Mouse (Mus musculus): ENCODE data around the gene Tfpi. TPM values are rescaled to one million over a fixed set of nuclear protein-coding genes. Genes with fewer than 3 reads are reported as not detected.

Tfpi gene
- polyA plus RNA-seq (2015; fragmentation: Nextera tagmentation; extraction: Ambion mirVana) = 35.7 and 41.4 TPM in 2 replicates

GRCm38 (mm10) chr2:84476577-84476976 lies at the start of gene Tfpi:
Gene Tfpi (minus strand): TSS chr2:84476775.
- Histone ChIP-seq H3K9ac (replicated peaks; ENCODE audit: low read depth) (0 out of 2 replicates have a peak within 1 kb of the TSS, but pooled peaks have one; percentile 8), H3K4me1 (ENCODE audit: insufficient read depth, low read depth, low read length) (no peaks in the 10 kb centered on the region), H3K27me3 (replicated peaks; ENCODE audit: insufficient read depth, low read length) (no peaks in the 10 kb centered on the region), H3K4me3 (ENCODE audit: low read depth, low read length) (peak within 1 kb of the TSS; percentile 35), H3K36me3 (ENCODE audit: insufficient read depth, low read length) (no peaks in the 10 kb centered on the region), H3K27ac (ENCODE audit: low read length) (peak within 1 kb of the TSS; percentile 39), H3K9me3 (ENCODE audit: low read length) (no peaks in the 10 kb centered on the region), H3K4me2 (replicated peaks; ENCODE audit: low read depth, low read length) (peak within 1 kb of the TSS; percentile 50)
- ATAC-seq (peak; percentile 79), DNase-seq (ENCODE audit: low spot score) (peak; percentile 77)
- WGBS = 29% methylated on average over 4 of the region's 4 CpGs
- no peak for TF ChIP-seq CTCF (IDR thresholded peaks at IDR 0.05)
- peak; percentile 57; the same call in 1 of the 2 replicates for TF ChIP-seq EP300 (IDR thresholded peaks at IDR 0.05)

GRCm38 (mm10) chr2:84526221-84526620 lies 49.6 kb upstream of the Tfpi start:
- Histone ChIP-seq H3K27ac (ENCODE audit: low read length) (no peak overlapping the region), H3K27me3 (replicated peaks; ENCODE audit: insufficient read depth, low read length) (no peaks in the 10 kb centered on the region), H3K9ac (replicated peaks; ENCODE audit: low read depth) (no peak overlapping the region), H3K9me3 (ENCODE audit: low read length) (no peaks in the 10 kb centered on the region), H3K4me2 (replicated peaks; ENCODE audit: low read depth, low read length) (no peak overlapping the region), H3K36me3 (ENCODE audit: insufficient read depth, low read length) (no peaks in the 10 kb centered on the region), H3K4me1 (ENCODE audit: insufficient read depth, low read depth, low read length) (peaks cover 4% of the 10 kb centered on the region; the same call in 1 of the 2 replicates), H3K4me3 (ENCODE audit: low read depth, low read length) (no peak overlapping the region)
- 34% methylated on average over 7 of the region's 7 CpGs for WGBS
- DNase-seq (ENCODE audit: low spot score) = no peak
- no peak for TF ChIP-seq EP300 (IDR thresholded peaks at IDR 0.05)
- no peak for TF ChIP-seq CTCF (IDR thresholded peaks at IDR 0.05)
- no peak for ATAC-seq

GRCm38 (mm10) chr2:84525806-84526205 lies 49.2 kb upstream of the Tfpi start:
- TF ChIP-seq CTCF (IDR thresholded peaks at IDR 0.05) (no peak), EP300 (IDR thresholded peaks at IDR 0.05) (no peak)
- DNase-seq (ENCODE audit: low spot score) (no peak), ATAC-seq (no peak)
- Histone ChIP-seq H3K27ac (ENCODE audit: low read length) (no peak overlapping the region), H3K4me3 (ENCODE audit: low read depth, low read length) (no peak overlapping the region), H3K9me3 (ENCODE audit: low read length) (no peaks in the 10 kb centered on the region), H3K36me3 (ENCODE audit: insufficient read depth, low read length) (no peaks in the 10 kb centered on the region), H3K4me2 (replicated peaks; ENCODE audit: low read depth, low read length) (no peak overlapping the region), H3K4me1 (ENCODE audit: insufficient read depth, low read depth, low read length) (peaks cover 4% of the 10 kb centered on the region; the same call in 1 of the 2 replicates), H3K9ac (replicated peaks; ENCODE audit: low read depth) (no peak overlapping the region), H3K27me3 (replicated peaks; ENCODE audit: insufficient read depth, low read length) (no peaks in the 10 kb centered on the region)
- WGBS = 34% methylated on average over 6 of the region's 6 CpGs

GRCm38 (mm10) chr2:84525047-84525446 lies 48.5 kb upstream of the Tfpi start:
- H3K27me3 ChIP-seq (replicated peaks; ENCODE audit: insufficient read depth, low read length) = no peaks in the 10 kb centered on the region
- TF ChIP-seq CTCF (IDR thresholded peaks at IDR 0.05) (no peak), EP300 (IDR thresholded peaks at IDR 0.05) (peak; percentile 80)
- ATAC-seq (peak; percentile 72), DNase-seq (ENCODE audit: low spot score) (peak; percentile 27)
- H3K27ac ChIP-seq (ENCODE audit: low read length) = no peak overlapping the region; the same call in 1 of the 2 replicates
- no peak overlapping the region for H3K9ac ChIP-seq (replicated peaks; ENCODE audit: low read depth)
- H3K36me3 ChIP-seq (ENCODE audit: insufficient read depth, low read length) = no peaks in the 10 kb centered on the region
- no peaks in the 10 kb centered on the region for H3K9me3 ChIP-seq (ENCODE audit: low read length)
- no peak overlapping the region for H3K4me2 ChIP-seq (replicated peaks; ENCODE audit: low read depth, low read length)
- no peak overlapping the region for H3K4me3 ChIP-seq (ENCODE audit: low read depth, low read length)
- peaks cover 4% of the 10 kb centered on the region; the same call in 1 of the 2 replicates for H3K4me1 ChIP-seq (ENCODE audit: insufficient read depth, low read depth, low read length)
- WGBS = 50% methylated on average over 5 of the region's 5 CpGs

GRCm38 (mm10) chr2:84523994-84524393 lies 47.4 kb upstream of the Tfpi start:
- no peaks in the 10 kb centered on the region for H3K36me3 ChIP-seq (ENCODE audit: insufficient read depth, low read length)
- H3K27me3 ChIP-seq (replicated peaks; ENCODE audit: insufficient read depth, low read length) = no peaks in the 10 kb centered on the region
- 76% methylated on average over 6 of the region's 6 CpGs for WGBS
- no peak overlapping the region for H3K4me3 ChIP-seq (ENCODE audit: low read depth, low read length)
- H3K9me3 ChIP-seq (ENCODE audit: low read length) = no peaks in the 10 kb centered on the region
- DNase-seq (ENCODE audit: low spot score) = no peak
- H3K27ac ChIP-seq (ENCODE audit: low read length) = no peak overlapping the region
- peaks cover 4% of the 10 kb centered on the region; the same call in 1 of the 2 replicates for H3K4me1 ChIP-seq (ENCODE audit: insufficient read depth, low read depth, low read length)
- no peak overlapping the region for H3K9ac ChIP-seq (replicated peaks; ENCODE audit: low read depth)
- no peak for ATAC-seq
- no peak overlapping the region for H3K4me2 ChIP-seq (replicated peaks; ENCODE audit: low read depth, low read length)
- TF ChIP-seq CTCF (IDR thresholded peaks at IDR 0.05) (no peak), EP300 (IDR thresholded peaks at IDR 0.05) (no peak)

- H3K36me3 ChIP-seq (ENCODE audit: insufficient read depth, low read length) = no peaks in the 10 kb centered on the region
- H3K4me1 ChIP-seq (ENCODE audit: insufficient read depth, low read depth, low read length) = no peaks in the 10 kb centered on the region; the same call in 1 of the 2 replicates
- TF ChIP-seq EP300 (IDR thresholded peaks at IDR 0.05) (no peak), CTCF (IDR thresholded peaks at IDR 0.05) (no peak)
- DNase-seq (ENCODE audit: low spot score) (no peak), ATAC-seq (no peak)
- no peak overlapping the region for H3K4me3 ChIP-seq (ENCODE audit: low read depth, low read length)
- WGBS = 50% methylated on average over 6 of the region's 6 CpGs
- H3K4me2 ChIP-seq (replicated peaks; ENCODE audit: low read depth, low read length) = no peak overlapping the region
- no peaks in the 10 kb centered on the region for H3K9me3 ChIP-seq (ENCODE audit: low read length)
- no peak overlapping the region for H3K9ac ChIP-seq (replicated peaks; ENCODE audit: low read depth)
- H3K27ac ChIP-seq (ENCODE audit: low read length) = no peak overlapping the region
- no peaks in the 10 kb centered on the region for H3K27me3 ChIP-seq (replicated peaks; ENCODE audit: insufficient read depth, low read length)
Measured at GRCm38 (mm10) chr2:84523103-84523865, 46.7 kb upstream of the Tfpi start.

Data from lung, postnatal 0 days (tissue).